Mouse (Mus musculus): ENCODE results near the gene Casp12.

DNA sequence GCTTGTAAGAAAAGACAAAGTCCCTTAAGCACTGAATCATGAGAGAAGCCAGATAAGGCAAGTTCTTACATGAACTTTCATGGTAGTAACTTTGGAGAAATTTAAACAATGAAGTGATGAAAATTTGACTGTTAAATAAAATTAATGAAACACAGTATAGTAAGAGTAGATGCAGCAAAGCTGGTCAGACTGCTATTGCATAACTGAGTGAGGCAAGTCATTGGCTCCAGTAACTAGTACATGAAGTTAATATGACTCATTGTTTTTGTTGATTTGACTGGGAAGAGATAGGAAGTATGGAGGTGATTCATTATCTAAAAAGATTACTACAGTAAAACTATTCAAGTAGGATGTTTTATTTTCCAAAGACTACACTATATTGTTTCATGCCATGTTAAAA is 11.6 kb downstream of the Casp12 start:
- TF ChIP-seq CTCF (IDR thresholded peaks at IDR 0.05; ENCODE audit: borderline replicate concordance, insufficient read depth, low read depth, low read length), result no peak
- no peak for TF ChIP-seq POLR2A (IDR thresholded peaks at IDR 0.05; ENCODE audit: borderline replicate concordance, insufficient read depth, low read length)

Data from cerebellum, adult 2 months (tissue).